Mouse (Mus musculus) frontal cortex, postnatal 36 days (tissue): Measurements from ENCODE around the gene Zmiz2.
"Not testable (repeated sequence)": the region's sequence is repeated elsewhere in the genome, so short reads cannot be mapped to it uniquely, and the experiment has no call there.

Experiments used
- DNase-seq, 2 experiments: peaks; one replicate each; pipeline ENCODE4 v3.0.0; 2022; ENCODE audit warnings: low spot score in 2 of 2

The Zmiz2 gene

GRCm38 (mm10) chr11:6388726-6389413 lies at the start of gene Zmiz2:
Gene Zmiz2, plus strand, starts transcription at chr11:6389074.
- DNase-seq: peak; percentile 94 to 95

GRCm38 (mm10) chr11:6345956-6346355 lies 42.9 kb upstream of the Zmiz2 start:
- DNase-seq: no peak

- no peak for DNase-seq
Measured at GRCm38 (mm10) chr11:6346966-6347365, 41.9 kb upstream of the Zmiz2 start.

GRCm38 (mm10) chr11:6348681-6349200 lies 40.1 kb upstream of the Zmiz2 start:
- no peak for DNase-seq

GRCm38 (mm10) chr11:6349586-6349985 lies 39.3 kb upstream of the Zmiz2 start:
- no peak for DNase-seq

- DNase-seq: no peak
Measured at GRCm38 (mm10) chr11:6355106-6355505, 33.8 kb upstream of the Zmiz2 start.

- no peak for DNase-seq
Measured at GRCm38 (mm10) chr11:6364581-6365275, 24.1 kb upstream of the Zmiz2 start.

GRCm38 (mm10) chr11:6365885-6366284 lies 23.0 kb upstream of the Zmiz2 start:
- peak; percentile 25 to 65 for DNase-seq

GRCm38 (mm10) chr11:6366434-6366833 lies 22.4 kb upstream of the Zmiz2 start:
- no peak for DNase-seq

GRCm38 (mm10) chr11:6367156-6367555 lies 21.7 kb upstream of the Zmiz2 start:
- no peak for DNase-seq

- DNase-seq: not testable (repeated sequence)
Measured at GRCm38 (mm10) chr11:6367986-6368385, 20.9 kb upstream of the Zmiz2 start.

- DNase-seq: no peak
Measured at GRCm38 (mm10) chr11:6371376-6372155, 17.3 kb upstream of the Zmiz2 start.

GRCm38 (mm10) chr11:6372784-6373183 lies 16.1 kb upstream of the Zmiz2 start:
- no peak for DNase-seq

- DNase-seq: no peak
Measured at GRCm38 (mm10) chr11:6380916-6381315, 8.0 kb upstream of the Zmiz2 start.

GRCm38 (mm10) chr11:6388126-6388725 lies 648 bp upstream of the Zmiz2 start:
- no peak for DNase-seq

- DNase-seq: no peak
Measured at GRCm38 (mm10) chr11:6389483-6389921, 628 bp downstream of the Zmiz2 start.

GRCm38 (mm10) chr11:6390376-6391053 lies 1.6 kb downstream of the Zmiz2 start:
- DNase-seq: no peak

GRCm38 (mm10) chr11:6391516-6392276 lies 2.8 kb downstream of the Zmiz2 start:
- DNase-seq: no peak

GRCm38 (mm10) chr11:6392857-6393256 lies 4.0 kb downstream of the Zmiz2 start:
- DNase-seq: no peak

- no peak for DNase-seq
Measured at GRCm38 (mm10) chr11:6393866-6394265, 5.0 kb downstream of the Zmiz2 start.
